Mouse (Mus musculus): Measurements from ENCODE around the gene Mt4.

GRCm38 (mm10) chr8:94087964-94088363 lies 49.0 kb upstream of the Mt4 start:
- TF ChIP-seq POLR2A (IDR thresholded peaks at IDR 0.05; ENCODE audit: low read depth, low read length) (no peak), CTCF (IDR thresholded peaks at IDR 0.05; ENCODE audit: extremely low read depth, insufficient read depth, insufficient read length, insufficient replicate concordance) (no peak)
